Mouse (Mus musculus) megakaryocyte, adult 5-6 weeks (primary cell): Measurements from ENCODE around the gene Slc25a23. TPM values are rescaled to one million over a fixed set of nuclear protein-coding genes. Genes with fewer than 3 reads are reported as not detected.

Source experiments
- ATAC-seq: 2 replicates; pipeline ENCODE4 v1.8.0; 2016; ENCODE audit warnings: mild to moderate bottlenecking, inconsistent platforms; ENCODE audit not compliant: poor library complexity, severe bottlenecking
- total RNA-seq, 2 experiments: library from RNA; stranded (forward) in 1 of 2; stranded (reverse) in 1 of 2; fragments of 153-499, 151-499 nt in 1 of 2; fragments of 221-1000, 200-1000 nt in 1 of 2; gene quantifications; 2 replicates each; pipeline versions ENCODE4 v1.2.3 to v1.2.4; 2015 to 2017

Gene Slc25a23
- total RNA-seq, 2 experiments from 2014 or later = 0.77 to 5.8 TPM

DNA sequence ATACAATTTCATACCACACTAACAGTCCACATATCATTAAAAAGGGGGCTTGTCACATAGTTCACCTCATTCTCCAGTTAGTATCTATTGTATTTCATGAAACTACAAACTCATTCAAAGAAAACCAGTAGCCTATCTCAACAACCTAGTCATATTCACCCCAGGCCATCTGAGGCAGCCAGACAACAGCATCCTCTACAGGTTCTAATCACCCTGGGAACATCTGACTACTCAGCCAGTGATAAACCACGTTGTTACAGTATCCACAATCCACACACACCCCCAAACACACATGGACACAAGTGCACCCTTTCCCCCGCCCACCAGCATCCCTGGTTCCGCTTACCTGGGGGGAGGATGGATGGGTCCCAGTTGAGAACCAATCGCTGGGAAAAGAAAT lies 32.2 kb downstream of the Slc25a23 start:
- ATAC-seq = no peak

DNA sequence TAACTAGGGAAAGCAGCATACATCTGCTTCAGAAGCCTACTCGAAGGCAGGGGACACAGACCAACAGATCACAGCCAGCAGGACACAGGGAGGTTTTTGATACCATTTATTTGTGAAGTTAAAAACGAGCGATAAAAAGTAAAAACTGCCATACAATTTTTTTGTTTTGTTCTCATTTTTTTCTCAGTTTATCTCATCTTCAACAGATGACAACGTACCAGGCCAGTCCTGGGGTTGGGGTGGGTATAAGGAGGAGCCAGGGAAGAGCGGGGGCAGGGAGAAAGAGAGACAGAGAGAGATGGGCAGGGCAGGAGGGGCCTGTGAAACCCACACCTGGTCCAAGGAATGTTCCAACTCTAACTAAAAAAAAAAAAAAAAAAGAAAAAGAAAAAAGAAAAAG lies 38.7 kb downstream of the Slc25a23 start:
- no peak for ATAC-seq

DNA sequence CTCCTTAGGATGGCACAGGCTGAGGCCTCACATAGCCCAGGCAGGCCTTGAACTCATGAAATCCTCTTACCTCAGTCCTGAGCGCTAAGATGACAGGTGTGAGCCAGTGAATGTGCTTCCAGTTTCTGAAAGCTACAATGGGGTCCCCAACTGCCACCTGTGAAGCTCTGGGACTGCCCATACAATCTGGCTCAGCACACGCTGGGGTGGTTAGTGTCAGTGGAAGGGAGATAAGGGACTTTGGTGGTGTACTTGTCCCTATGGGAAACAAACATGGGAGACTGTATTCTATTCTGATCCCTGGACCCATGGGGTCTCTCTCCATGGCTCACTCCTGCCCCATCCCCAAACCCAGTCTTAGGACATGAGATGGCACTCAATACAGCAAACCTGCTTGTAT lies 40.0 kb downstream of the Slc25a23 start:
- no peak for ATAC-seq

GRCm38 (mm10) chr17:57012245-57012795 lies 47.3 kb downstream of the Slc25a23 start:
- no peak for ATAC-seq

GRCm38 (mm10) chr17:57011236-57012141 lies 48.2 kb downstream of the Slc25a23 start, which contains the start of the genes Gtf2f1 and Gm17949:
Gene Gtf2f1 (minus strand): TSS chr17:57011288.
Gene Gm17949 (plus strand): TSS chr17:57011469.
- peak; percentile 86 for ATAC-seq

- ATAC-seq = peak; percentile 61
Measured at GRCm38 (mm10) chr17:57010911-57011235, 48.8 kb downstream of the Slc25a23 start.

DNA sequence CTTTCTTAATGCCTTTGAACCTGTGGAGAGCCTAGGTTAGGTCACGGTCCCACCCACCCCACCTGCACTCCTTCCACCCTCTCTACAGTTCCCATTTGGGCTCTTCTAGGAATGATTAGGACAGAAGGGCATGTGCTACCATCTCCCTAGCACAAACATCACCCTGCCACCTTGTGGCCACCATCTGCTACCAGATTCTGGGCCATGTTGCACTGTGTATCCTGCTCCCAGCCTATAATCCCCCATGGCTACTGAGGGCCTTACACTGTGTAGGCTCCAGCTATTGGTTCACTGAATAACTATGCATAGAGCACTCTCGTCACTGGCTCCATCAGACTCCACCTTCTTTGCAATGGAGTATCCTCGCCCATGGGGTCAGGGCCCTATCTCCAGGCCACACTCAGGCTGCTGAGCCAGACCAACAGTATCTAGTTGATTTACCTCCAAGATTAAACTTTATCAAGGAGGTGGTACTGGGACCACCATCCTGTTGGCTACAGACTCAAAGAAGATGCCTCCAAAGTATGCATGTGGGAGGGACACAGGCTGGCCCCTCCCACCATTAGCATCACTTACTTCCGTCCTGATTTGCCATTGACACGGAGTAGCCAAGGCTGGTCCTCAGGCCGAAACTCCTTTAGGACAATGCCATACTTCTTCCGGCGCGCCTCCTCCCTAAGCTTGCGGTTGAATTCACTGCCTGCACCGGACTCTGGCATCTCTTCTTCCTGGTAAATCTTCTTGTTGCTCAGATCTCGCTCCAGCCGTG lies 52.3 kb downstream of the Slc25a23 start:
- no peak for ATAC-seq

DNA sequence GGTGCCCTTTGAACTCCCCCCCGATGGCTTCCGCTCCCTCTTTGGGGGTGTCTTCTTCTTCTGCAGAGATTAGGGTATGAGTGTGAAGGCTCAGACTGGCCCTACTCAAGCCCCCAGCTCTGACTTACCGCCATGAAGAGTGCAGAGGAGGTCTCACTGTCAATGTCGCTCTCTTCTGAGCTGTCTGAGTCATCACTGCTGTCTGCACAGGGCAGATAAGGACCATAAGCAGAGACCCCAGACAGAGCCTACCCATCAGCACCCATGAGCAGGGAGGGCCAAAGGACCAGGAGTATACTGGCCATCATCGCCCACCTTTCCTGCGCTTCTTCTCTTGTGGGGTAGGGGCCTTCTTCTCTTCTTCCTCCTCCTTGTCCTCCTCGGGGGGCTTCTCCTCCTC lies 55.7 kb downstream of the Slc25a23 start:
- no peak for ATAC-seq

DNA sequence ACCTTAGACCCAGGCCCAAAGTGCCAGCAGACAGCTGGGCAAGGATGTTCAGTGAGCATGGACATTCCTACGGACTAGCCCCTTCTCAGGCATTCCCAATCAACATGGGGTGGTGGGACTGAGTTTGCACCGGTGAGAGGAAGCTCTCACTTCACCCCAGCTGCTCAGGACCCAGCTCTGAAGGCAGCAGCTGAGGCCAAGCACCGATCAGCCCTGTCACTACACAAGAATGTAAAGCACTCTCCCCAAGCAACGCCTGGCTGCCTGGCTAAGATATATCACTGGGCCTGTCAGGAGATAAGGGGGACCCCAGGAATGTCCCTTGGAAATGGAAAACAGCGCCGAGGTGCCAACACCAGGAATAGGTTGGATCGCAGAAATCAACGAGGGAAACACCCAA lies 58.4 kb downstream of the Slc25a23 start:
- no peak for ATAC-seq

DNA sequence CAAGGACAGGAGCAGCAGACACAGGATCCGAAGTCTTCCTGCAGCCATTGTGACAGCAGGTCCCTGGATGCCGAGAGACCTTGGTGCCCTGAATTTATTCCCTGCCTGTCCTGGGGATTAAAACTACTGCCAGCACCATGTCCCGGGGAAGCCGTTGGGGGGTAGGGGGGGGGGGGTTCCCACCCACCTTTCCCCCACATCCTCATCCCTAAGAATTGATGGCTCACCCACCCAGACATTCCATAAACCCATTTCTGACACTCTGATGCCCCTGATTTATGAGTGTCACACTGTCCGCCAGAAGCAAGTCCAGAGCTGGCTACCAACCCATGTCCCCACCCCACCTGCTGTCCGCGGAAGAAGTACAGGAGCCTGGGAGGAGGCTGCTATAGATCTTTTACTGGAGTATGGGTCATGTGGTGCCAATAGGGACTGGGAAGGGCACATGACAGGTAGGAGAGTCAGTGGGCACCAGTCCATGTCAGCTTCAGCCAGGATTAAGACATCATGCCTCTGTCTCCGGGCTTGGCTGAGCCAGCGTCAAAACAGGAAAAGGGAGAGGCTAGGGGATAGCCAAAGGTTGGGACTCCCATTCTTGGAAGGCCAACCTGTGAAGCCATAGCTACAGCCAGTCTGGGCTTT lies 59.6 kb downstream of the Slc25a23 start, which contains the start of gene Pspn:
TSS of gene Pspn (minus strand) at position 51 of the 642 bp plus-strand sequence.
- no peak for ATAC-seq

GRCm38 (mm10) chr17:56999414-56999813 lies 60.2 kb downstream of the Slc25a23 start:
- ATAC-seq = no peak

DNA sequence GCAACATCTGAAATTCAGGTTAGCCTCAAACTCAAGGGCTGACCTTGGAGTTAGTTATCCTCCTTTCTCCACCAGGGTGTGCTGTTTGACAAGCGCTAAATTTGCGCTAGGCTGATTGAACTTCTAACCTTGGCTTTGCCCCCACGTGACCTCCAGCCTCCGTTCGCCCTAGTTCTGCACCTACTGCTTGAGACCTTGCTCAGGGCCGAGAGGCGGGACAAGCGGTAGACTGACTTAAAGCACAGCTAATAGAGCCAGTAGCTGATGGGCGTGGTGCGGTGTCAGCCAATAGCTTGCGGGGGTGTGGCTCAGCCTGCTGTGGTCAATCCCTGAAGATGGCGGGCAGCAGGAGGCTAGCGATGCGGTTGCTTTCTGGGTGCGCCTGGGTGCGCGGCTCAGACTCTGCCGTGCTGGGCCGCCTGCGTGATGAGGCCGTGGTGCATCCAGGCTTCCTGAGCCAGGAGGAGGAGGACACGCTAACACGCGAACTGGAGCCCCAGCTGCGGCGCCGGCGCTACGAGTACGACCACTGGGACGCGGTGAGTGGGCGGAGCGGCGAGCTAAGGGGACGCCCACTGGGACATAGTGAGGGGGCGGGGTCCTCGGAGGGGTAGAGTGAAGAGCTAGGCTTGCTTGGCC lies 62.5 kb downstream of the Slc25a23 start, which contains the start of gene Alkbh7:
TSS of gene Alkbh7 (plus strand) at position 311 of the 639 bp plus-strand sequence.
- ATAC-seq = peak; percentile 98

- no peak for ATAC-seq
Measured at GRCm38 (mm10) chr17:56996506-56996905, 63.2 kb downstream of the Slc25a23 start.

DNA sequence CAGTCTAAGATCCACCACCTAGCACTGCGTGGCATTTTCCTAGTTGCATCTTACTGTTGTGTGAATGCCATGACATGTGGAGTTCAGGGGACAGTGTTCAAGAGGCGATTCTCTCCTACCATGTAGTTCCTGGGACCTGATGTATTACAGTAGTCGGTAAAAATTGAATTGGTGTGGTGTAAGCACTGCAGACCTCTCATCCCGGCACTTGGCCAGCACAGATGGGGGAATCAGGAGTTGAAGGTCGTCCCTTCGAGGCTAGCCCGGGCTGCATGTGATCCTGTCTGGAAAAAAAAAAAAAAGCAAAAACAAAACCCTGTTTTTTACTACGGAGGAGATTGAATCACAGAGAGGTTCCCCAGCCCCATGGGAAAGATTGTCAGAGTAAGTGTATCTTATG lies 64.6 kb downstream of the Slc25a23 start:
- ATAC-seq = no peak

Other genes with a start within 250 kb of the Slc25a23 start
- 5.0 and 5.2 TPM in 2 replicates for gene Rfx2, start 228.8 kb downstream of the Slc25a23 start, total RNA-seq (2015)
- 1.7 and 2.8 TPM in 2 replicates for gene Rfx2, start 228.8 kb downstream of the Slc25a23 start, total RNA-seq (2017)
- not detected in 2 replicates for gene Acsbg2, start 185.4 kb downstream of the Slc25a23 start, total RNA-seq (2015)
- gene Acsbg2, start 185.4 kb downstream of the Slc25a23 start, total RNA-seq (2017) = not detected in 2 replicates
- 0.32 and 0.40 TPM in 2 replicates for gene 1700061G19Rik, start 184.4 kb downstream of the Slc25a23 start, total RNA-seq (2015)
- gene 1700061G19Rik, start 184.4 kb downstream of the Slc25a23 start, total RNA-seq (2017) = 0.07 and 0.53 TPM in 2 replicates
- 10.6 and 11.0 TPM in 2 replicates for gene Mllt1, start 124.4 kb downstream of the Slc25a23 start, total RNA-seq (2015)
- 11.2 and 15.1 TPM in 2 replicates for gene Mllt1, start 124.4 kb downstream of the Slc25a23 start, total RNA-seq (2017)
- gene Acer1, start 77.7 kb downstream of the Slc25a23 start, total RNA-seq (2015) = not detected in 2 replicates
- 0.04 TPM in 1 of 2 replicates, not detected in the other for gene Acer1, start 77.7 kb downstream of the Slc25a23 start, total RNA-seq (2017)
- 19.1 and 20.0 TPM in 2 replicates for gene Clpp, start 69.6 kb downstream of the Slc25a23 start, total RNA-seq (2015)
- gene Clpp, start 69.6 kb downstream of the Slc25a23 start, total RNA-seq (2017) = 25.1 and 27.3 TPM in 2 replicates
- 13.0 and 14.0 TPM in 2 replicates for gene Alkbh7, start 62.5 kb downstream of the Slc25a23 start, total RNA-seq (2015)
- 7.6 and 12.8 TPM in 2 replicates for gene Alkbh7, start 62.5 kb downstream of the Slc25a23 start, total RNA-seq (2017)
- not detected in 2 replicates for gene Pspn, start 59.8 kb downstream of the Slc25a23 start, total RNA-seq (2015)
- not detected in 2 replicates for gene Pspn, start 59.8 kb downstream of the Slc25a23 start, total RNA-seq (2017)
- gene Gtf2f1, start 48.6 kb downstream of the Slc25a23 start, total RNA-seq (2015) = 41.1 and 45.2 TPM in 2 replicates
- gene Gtf2f1, start 48.6 kb downstream of the Slc25a23 start, total RNA-seq (2017) = 88.0 and 95.6 TPM in 2 replicates
- gene Gm17949, start 48.4 kb downstream of the Slc25a23 start, total RNA-seq (2015) = not detected in 2 replicates
- not detected in 2 replicates for gene Gm17949, start 48.4 kb downstream of the Slc25a23 start, total RNA-seq (2017)
- gene Khsrp, start 28.3 kb downstream of the Slc25a23 start, total RNA-seq (2015) = 56.0 and 66.5 TPM in 2 replicates
- gene Khsrp, start 28.3 kb downstream of the Slc25a23 start, total RNA-seq (2017) = 43.9 and 57.7 TPM in 2 replicates
- not detected in 2 replicates for gene Slc25a41, start 18.2 kb downstream of the Slc25a23 start, total RNA-seq (2015)
- gene Slc25a41, start 18.2 kb downstream of the Slc25a23 start, total RNA-seq (2017) = not detected in 2 replicates
- 0.51 TPM in 1 of 2 replicates, not detected in the other for gene Crb3, start 758 bp downstream of the Slc25a23 start, total RNA-seq (2015)
- gene Crb3, start 758 bp downstream of the Slc25a23 start, total RNA-seq (2017) = not detected in 2 replicates
- 69.7 and 73.9 TPM in 2 replicates for gene Dennd1c, start 18.7 kb upstream of the Slc25a23 start, total RNA-seq (2015)
- gene Dennd1c, start 18.7 kb upstream of the Slc25a23 start, total RNA-seq (2017) = 21.2 and 35.8 TPM in 2 replicates
- 0.13 TPM in 1 of 2 replicates, not detected in the other for gene Tubb4a, start 27.9 kb upstream of the Slc25a23 start, total RNA-seq (2015)
- 0.11 and 0.41 TPM in 2 replicates for gene Tubb4a, start 27.9 kb upstream of the Slc25a23 start, total RNA-seq (2017)
- 3.9 and 6.3 TPM in 2 replicates for gene Tnfsf9, start 45.5 kb upstream of the Slc25a23 start, total RNA-seq (2015)
- gene Tnfsf9, start 45.5 kb upstream of the Slc25a23 start, total RNA-seq (2017) = 1.5 and 2.2 TPM in 2 replicates
- gene Cd70, start 89.9 kb upstream of the Slc25a23 start, total RNA-seq (2015) = not detected in 2 replicates
- gene Cd70, start 89.9 kb upstream of the Slc25a23 start, total RNA-seq (2017) = not detected in 2 replicates
- 5.5 and 6.3 TPM in 2 replicates for gene Tnfsf14, start 134.3 kb upstream of the Slc25a23 start, total RNA-seq (2015)
- 15.6 and 15.7 TPM in 2 replicates for gene Tnfsf14, start 134.3 kb upstream of the Slc25a23 start, total RNA-seq (2017)
- gene C3, start 168.3 kb upstream of the Slc25a23 start, total RNA-seq (2015) = 699 and 776 TPM in 2 replicates
- gene C3, start 168.3 kb upstream of the Slc25a23 start, total RNA-seq (2017) = 1,145 and 1,156 TPM in 2 replicates
- 36.6 and 39.1 TPM in 2 replicates for gene Gpr108, start 188.6 kb upstream of the Slc25a23 start, total RNA-seq (2015)
- gene Gpr108, start 188.6 kb upstream of the Slc25a23 start, total RNA-seq (2017) = 36.6 and 37.7 TPM in 2 replicates
- gene Trip10, start 189.6 kb upstream of the Slc25a23 start, total RNA-seq (2015) = 3.6 and 5.4 TPM in 2 replicates
- 9.0 and 9.4 TPM in 2 replicates for gene Trip10, start 189.6 kb upstream of the Slc25a23 start, total RNA-seq (2017)
- 84.7 and 92.2 TPM in 2 replicates for gene Vav1, start 219.2 kb upstream of the Slc25a23 start, total RNA-seq (2015)
- 307 and 321 TPM in 2 replicates for gene Vav1, start 219.2 kb upstream of the Slc25a23 start, total RNA-seq (2017)